Mouse (Mus musculus): ENCODE data around the gene Fkbp15. TPM values are rescaled to one million over a fixed set of nuclear protein-coding genes. Genes with fewer than 3 reads are reported as not detected.
"Not testable (repeated sequence)": the region's sequence is repeated elsewhere in the genome, so short reads cannot be mapped to it uniquely, and the experiment has no call there.

Fkbp15 gene
- total and polyA plus RNA-seq, 2 experiments from 2014 or later = 11.8 to 34.3 TPM

DNA sequence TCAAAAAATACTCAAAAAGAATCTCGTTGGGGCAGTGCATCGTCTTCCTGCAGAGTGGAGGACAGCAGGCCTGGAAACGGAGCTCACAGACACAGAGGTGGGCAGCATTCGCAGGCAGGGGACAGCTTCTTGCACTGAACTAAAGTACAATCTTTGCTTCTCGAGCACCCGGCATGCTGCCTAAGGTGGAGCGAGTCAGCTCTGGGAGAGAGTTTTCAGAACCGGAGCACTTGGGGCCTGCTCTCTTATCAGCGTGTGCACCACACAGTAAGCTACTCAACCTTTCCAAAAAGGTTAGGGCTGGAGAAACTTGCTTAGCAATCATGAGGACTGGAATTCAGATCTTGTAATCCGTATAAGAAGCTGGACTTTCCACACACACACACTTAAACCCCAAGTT, 83.7 kb downstream of the Fkbp15 start:
- H3K9ac ChIP-seq (replicated peaks; ENCODE audit: low read depth, low read length) = no peak overlapping the region
- H3K4me2 ChIP-seq (ENCODE audit: low read depth, low read length) = no peak overlapping the region
- no peaks in the 10 kb centered on the region for H3K36me3 ChIP-seq (replicated peaks; ENCODE audit: control insufficient read depth, insufficient read depth, low read length)
- no peak overlapping the region for H3K4me3 ChIP-seq (ENCODE audit: low read depth, low read length)
- no peaks in the 10 kb centered on the region for H3K4me1 ChIP-seq (ENCODE audit: control insufficient read depth, insufficient read depth)
- DNase-seq (ENCODE audit: low spot score) = no peak
- ATAC-seq (ENCODE audit: insufficient read depth, low read depth) = no peak
- no peaks in the 10 kb centered on the region for H3K27me3 ChIP-seq (ENCODE audit: control insufficient read depth, insufficient read depth, low read length)
- 51% methylated on average over 10 of the region's 10 CpGs for WGBS
- H3K9me3 ChIP-seq (replicated peaks; ENCODE audit: control insufficient read depth, low read length) = no peaks in the 10 kb centered on the region
- no peak overlapping the region for H3K27ac ChIP-seq (ENCODE audit: low read depth)
- TF ChIP-seq EP300 (IDR thresholded peaks at IDR 0.05; ENCODE audit: low read depth) = no peak
- no peak for TF ChIP-seq CTCF (IDR thresholded peaks at IDR 0.05; ENCODE audit: low read depth)

DNA sequence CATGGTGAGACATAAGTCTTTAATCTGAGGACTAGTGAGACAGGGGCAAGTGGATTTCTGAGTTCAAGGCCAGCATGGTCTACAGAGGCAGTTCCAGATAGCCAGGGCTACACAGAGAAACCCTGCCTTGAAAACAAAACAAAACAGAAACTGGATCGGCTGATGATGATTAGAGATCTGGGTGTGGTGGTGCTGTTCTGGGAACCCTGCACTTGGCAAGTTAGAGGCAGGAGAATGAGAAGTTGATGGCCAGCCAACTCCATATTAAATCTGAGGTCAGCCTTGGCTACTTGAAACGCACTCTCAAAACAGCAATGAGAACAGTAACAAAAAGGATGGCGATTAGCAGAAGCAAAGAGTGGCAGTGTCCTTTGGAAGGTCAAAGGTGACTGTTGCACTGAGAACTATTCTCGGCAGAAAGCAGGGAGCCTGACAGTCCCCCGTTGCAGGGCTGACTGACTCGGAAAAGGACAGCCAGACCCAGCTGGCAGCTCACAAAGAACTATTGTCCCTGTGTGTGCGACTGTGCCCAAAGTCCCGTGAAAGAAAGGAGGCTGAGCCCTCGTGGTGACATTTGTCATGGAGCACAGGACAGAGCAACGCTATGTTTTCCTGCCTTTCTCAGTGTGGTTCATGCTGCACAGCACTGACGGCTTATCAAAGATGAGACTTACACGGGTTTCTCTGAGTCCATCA, 85.4 kb downstream of the Fkbp15 start:
- no peak overlapping the region for H3K4me3 ChIP-seq (ENCODE audit: low read depth, low read length)
- TF ChIP-seq EP300 (IDR thresholded peaks at IDR 0.05; ENCODE audit: low read depth) (no peak), CTCF (IDR thresholded peaks at IDR 0.05; ENCODE audit: low read depth) (no peak)
- H3K27me3 ChIP-seq (ENCODE audit: control insufficient read depth, insufficient read depth, low read length) = no peaks in the 10 kb centered on the region
- no peak overlapping the region for H3K4me2 ChIP-seq (ENCODE audit: low read depth, low read length)
- 19% methylated on average over 12 of the region's 12 CpGs for WGBS
- peak; percentile 18 for DNase-seq (ENCODE audit: low spot score)
- no peaks in the 10 kb centered on the region for H3K4me1 ChIP-seq (ENCODE audit: control insufficient read depth, insufficient read depth)
- no peaks in the 10 kb centered on the region for H3K9me3 ChIP-seq (replicated peaks; ENCODE audit: control insufficient read depth, low read length)
- H3K27ac ChIP-seq (ENCODE audit: low read depth) = no peak overlapping the region
- no peaks in the 10 kb centered on the region for H3K36me3 ChIP-seq (replicated peaks; ENCODE audit: control insufficient read depth, insufficient read depth, low read length)
- peak; percentile 60 for ATAC-seq (ENCODE audit: insufficient read depth, low read depth)
- H3K9ac ChIP-seq (replicated peaks; ENCODE audit: low read depth, low read length) = no peak overlapping the region

GRCm38 (mm10) chr4:62273916-62274315, 86.4 kb downstream of the Fkbp15 start:
- WGBS = 89% methylated on average over 10 of the region's 10 CpGs
- Histone ChIP-seq H3K27ac (ENCODE audit: low read depth) (no peak overlapping the region), H3K27me3 (ENCODE audit: control insufficient read depth, insufficient read depth, low read length) (no peaks in the 10 kb centered on the region), H3K9me3 (replicated peaks; ENCODE audit: control insufficient read depth, low read length) (no peaks in the 10 kb centered on the region), H3K4me1 (ENCODE audit: control insufficient read depth, insufficient read depth) (no peaks in the 10 kb centered on the region), H3K9ac (replicated peaks; ENCODE audit: low read depth, low read length) (no peak overlapping the region), H3K4me2 (ENCODE audit: low read depth, low read length) (no peak overlapping the region), H3K4me3 (ENCODE audit: low read depth, low read length) (no peak overlapping the region), H3K36me3 (replicated peaks; ENCODE audit: control insufficient read depth, insufficient read depth, low read length) (no peaks in the 10 kb centered on the region)
- ATAC-seq (ENCODE audit: insufficient read depth, low read depth) (no peak), DNase-seq (ENCODE audit: low spot score) (no peak)
- TF ChIP-seq EP300 (IDR thresholded peaks at IDR 0.05; ENCODE audit: low read depth) = no peak
- no peak for TF ChIP-seq CTCF (IDR thresholded peaks at IDR 0.05; ENCODE audit: low read depth)

GRCm38 (mm10) chr4:62272696-62273095, 87.7 kb downstream of the Fkbp15 start:
- no peak for TF ChIP-seq CTCF (IDR thresholded peaks at IDR 0.05; ENCODE audit: low read depth)
- no peak for TF ChIP-seq EP300 (IDR thresholded peaks at IDR 0.05; ENCODE audit: low read depth)
- Histone ChIP-seq H3K27ac (ENCODE audit: low read depth) (no peak overlapping the region), H3K36me3 (replicated peaks; ENCODE audit: control insufficient read depth, insufficient read depth, low read length) (no peaks in the 10 kb centered on the region), H3K9me3 (replicated peaks; ENCODE audit: control insufficient read depth, low read length) (no peaks in the 10 kb centered on the region), H3K4me2 (ENCODE audit: low read depth, low read length) (no peak overlapping the region), H3K27me3 (ENCODE audit: control insufficient read depth, insufficient read depth, low read length) (no peaks in the 10 kb centered on the region), H3K4me1 (ENCODE audit: control insufficient read depth, insufficient read depth) (no peaks in the 10 kb centered on the region), H3K9ac (replicated peaks; ENCODE audit: low read depth, low read length) (no peak overlapping the region), H3K4me3 (ENCODE audit: low read depth, low read length) (no peak overlapping the region)
- no peak for ATAC-seq (ENCODE audit: insufficient read depth, low read depth)
- WGBS = 89% methylated on average over 10 of the region's 10 CpGs
- no peak for DNase-seq (ENCODE audit: low spot score)

GRCm38 (mm10) chr4:62267101-62267500, 93.2 kb downstream of the Fkbp15 start:
- no peak overlapping the region for H3K4me2 ChIP-seq (ENCODE audit: low read depth, low read length)
- H3K9me3 ChIP-seq (replicated peaks; ENCODE audit: control insufficient read depth, low read length) = no peaks in the 10 kb centered on the region
- H3K27ac ChIP-seq (ENCODE audit: low read depth) = no peak overlapping the region
- H3K4me3 ChIP-seq (ENCODE audit: low read depth, low read length) = no peak overlapping the region
- TF ChIP-seq EP300 (IDR thresholded peaks at IDR 0.05; ENCODE audit: low read depth) = no peak
- TF ChIP-seq CTCF (IDR thresholded peaks at IDR 0.05; ENCODE audit: low read depth) = no peak
- DNase-seq (ENCODE audit: low spot score) = no peak
- H3K27me3 ChIP-seq (ENCODE audit: control insufficient read depth, insufficient read depth, low read length) = no peaks in the 10 kb centered on the region
- H3K4me1 ChIP-seq (ENCODE audit: control insufficient read depth, insufficient read depth) = no peaks in the 10 kb centered on the region
- ATAC-seq (ENCODE audit: insufficient read depth, low read depth) = no peak
- no peak overlapping the region for H3K9ac ChIP-seq (replicated peaks; ENCODE audit: low read depth, low read length)
- H3K36me3 ChIP-seq (replicated peaks; ENCODE audit: control insufficient read depth, insufficient read depth, low read length) = no peaks in the 10 kb centered on the region
- WGBS = 56% methylated on average over 10 of the region's 10 CpGs

DNA sequence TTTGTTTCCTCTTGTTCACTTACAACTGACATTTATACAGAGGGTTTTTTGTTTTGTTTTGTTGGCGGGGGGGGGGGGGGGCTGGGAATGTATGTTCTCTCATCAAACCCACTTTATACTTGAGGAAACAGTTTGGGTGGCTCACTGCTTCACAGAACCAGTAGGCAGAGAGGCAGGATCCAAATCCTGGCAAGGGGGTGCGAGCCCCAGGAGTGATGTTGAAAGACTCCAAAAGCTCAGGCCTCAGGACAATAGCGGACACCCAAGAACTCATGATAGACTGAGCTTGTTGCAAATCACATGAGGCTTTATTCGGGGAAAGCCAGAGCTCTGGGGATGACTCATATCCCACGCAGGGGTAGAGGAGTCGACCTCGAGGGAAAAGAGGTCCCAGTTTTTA, 94.3 kb downstream of the Fkbp15 start:
- WGBS = 63% methylated on average over 6 of the region's 7 CpGs
- not testable (repeated sequence) for DNase-seq (ENCODE audit: low spot score); H3K9me3 ChIP-seq (replicated peaks; ENCODE audit: control insufficient read depth, low read length); H3K4me3 ChIP-seq (ENCODE audit: low read depth, low read length); H3K36me3 ChIP-seq (replicated peaks; ENCODE audit: control insufficient read depth, insufficient read depth, low read length); H3K4me1 ChIP-seq (ENCODE audit: control insufficient read depth, insufficient read depth); H3K27me3 ChIP-seq (ENCODE audit: control insufficient read depth, insufficient read depth, low read length); H3K27ac ChIP-seq (ENCODE audit: low read depth); H3K4me2 ChIP-seq (ENCODE audit: low read depth, low read length); ATAC-seq (ENCODE audit: insufficient read depth, low read depth); H3K9ac ChIP-seq (replicated peaks; ENCODE audit: low read depth, low read length)
